Mouse (Mus musculus) CH12.LX (cell line): ENCODE measurements around the gene Diexf. TPM values are rescaled to one million over a fixed set of nuclear protein-coding genes. Genes with fewer than 3 reads are reported as not detected.
A peak's percentile ranks its signal among the peaks of the same experiment; 100 is the strongest.

Experiments
- DNase-seq: peaks from one replicate; pipeline ENCODE4 v3.0.0-alpha.2; 2013; ENCODE audit errors: extremely low read depth
- H3K27ac ChIP-seq: 2 replicates; pipeline ENCODE4 v1.5.1; 2012; ENCODE audit warnings: low read depth, mild to moderate bottlenecking, control low read depth, moderate library complexity; ENCODE audit not compliant: insufficient read depth
- H3K27me3 ChIP-seq: replicated peaks from 2 replicates; pipeline ENCODE3; 2012; ENCODE audit warnings: inconsistent platforms
- H3K36me3 ChIP-seq, 2 experiments: replicated peaks in 1 of 2; 2 replicates each; pipeline versions ENCODE3 to v1.6.1; 2012; ENCODE audit warnings: inconsistent platforms in 1 of 2, low read length in 1 of 2, mild to moderate bottlenecking in 1 of 2, mixed read lengths in 1 of 2, moderate library complexity in 1 of 2; ENCODE audit not compliant: control insufficient read depth in 1 of 2, insufficient read depth in 1 of 2
- H3K4me1 ChIP-seq, 2 experiments: 2 replicates each; pipeline ENCODE4 v1.6.1; 2012; ENCODE audit warnings: inconsistent platforms in 1 of 2, moderate library complexity in 1 of 2; ENCODE audit not compliant: insufficient read depth in 2 of 2, control insufficient read depth in 1 of 2
- H3K4me2 ChIP-seq: 2 replicates; pipeline ENCODE4 v1.6.1; 2012; ENCODE audit warnings: low read depth, mild to moderate bottlenecking, control low read depth; ENCODE audit not compliant: poor library complexity, insufficient read depth, severe bottlenecking
- H3K4me3 ChIP-seq, 3 experiments: fragments of 150-350 bp in 1 of 3; sonication (generic) in 1 of 3; replicated peaks in 1 of 3; 2 replicates each; pipeline versions ENCODE3 to v1.5.1; 2011 to 2012; ENCODE audit warnings: low read depth in 2 of 3, low read length in 2 of 3, mild to moderate bottlenecking in 2 of 3, moderate library complexity in 2 of 3, control low read depth in 1 of 3, improper control_type of control experiment in 1 of 3, inconsistent platforms in 1 of 3, mixed read lengths in 1 of 3; ENCODE audit not compliant: poor library complexity in 1 of 3
- H3K79me2 ChIP-seq: replicated peaks from 2 replicates; pipeline ENCODE4 v1.6.1; 2012; ENCODE audit warnings: mild to moderate bottlenecking, moderate library complexity; ENCODE audit not compliant: control insufficient read depth, poor library complexity, insufficient read depth, severe bottlenecking; ENCODE audit errors: extremely low read depth
- H3K9ac ChIP-seq: 2 replicates; pipeline ENCODE4 v1.6.1; 2012; ENCODE audit warnings: low read depth, mild to moderate bottlenecking, control low read depth, moderate library complexity; ENCODE audit not compliant: insufficient read depth
- H3K9me3 ChIP-seq: replicated peaks from 2 replicates; pipeline ENCODE3; 2012; ENCODE audit warnings: low read length, inconsistent platforms, mixed read lengths
- BHLHE40 ChIP-seq: IDR thresholded peaks from 2 replicates; pipeline ENCODE4 v1.6.1; 2011; ENCODE audit warnings: mild to moderate bottlenecking, low read depth, low read length, improper control_type of control experiment
- CHD2 ChIP-seq: IDR thresholded peaks from 2 replicates; pipeline ENCODE4 v1.6.1; 2011; ENCODE audit warnings: low read length, improper control_type of control experiment
- CTCF ChIP-seq, 2 experiments: IDR thresholded peaks in 1 of 2; conservative IDR thresholded peaks in 1 of 2; 2 replicates each; pipeline ENCODE4 v1.5.1; 2011 to 2012; ENCODE audit warnings: low read depth in 2 of 2, low read length in 2 of 2, improper control_type of control experiment in 1 of 2, inconsistent platforms in 1 of 2, mild to moderate bottlenecking in 1 of 2, moderate library complexity in 1 of 2
- EP300 ChIP-seq: IDR thresholded peaks from 2 replicates; pipeline ENCODE4 v1.6.1; 2011; ENCODE audit warnings: low read length, improper control_type of control experiment
- ETS1 ChIP-seq: conservative IDR thresholded peaks from 2 replicates; pipeline ENCODE4 v1.6.1; 2012; ENCODE audit warnings: low read depth, mild to moderate bottlenecking, inconsistent platforms, low read length, improper control_type of control experiment, moderate library complexity
- GABPA ChIP-seq: IDR thresholded peaks from 2 replicates; pipeline ENCODE4 v1.6.1; 2012; ENCODE audit warnings: low read depth, low read length, improper control_type of control experiment, inconsistent platforms; ENCODE audit not compliant: insufficient replicate concordance
- IRF4 ChIP-seq: IDR thresholded peaks from 2 replicates; pipeline ENCODE4 v1.6.1; 2014; ENCODE audit warnings: low read depth, mild to moderate bottlenecking, inconsistent platforms, low read length, improper control_type of control experiment
- JUN ChIP-seq: IDR thresholded peaks from 2 replicates; pipeline ENCODE4 v1.6.1; 2011; ENCODE audit warnings: low read depth, mild to moderate bottlenecking, low read length, improper control_type of control experiment, moderate library complexity; ENCODE audit not compliant: insufficient read depth
- JUND ChIP-seq: conservative IDR thresholded peaks from 2 replicates; pipeline ENCODE4 v1.6.1; 2011; ENCODE audit warnings: low read depth, low read length, improper control_type of control experiment
- KAT2A ChIP-seq: IDR thresholded peaks from 2 replicates; pipeline ENCODE4 v1.6.1; 2012; ENCODE audit warnings: low read length, improper control_type of control experiment, inconsistent platforms; ENCODE audit not compliant: insufficient replicate concordance
- MAFK ChIP-seq: IDR thresholded peaks from 2 replicates; pipeline ENCODE4 v1.6.1; 2011; ENCODE audit warnings: low read length, improper control_type of control experiment; ENCODE audit not compliant: insufficient replicate concordance
- MAZ ChIP-seq: IDR thresholded peaks from 2 replicates; pipeline ENCODE4 v1.6.1; 2012; ENCODE audit warnings: low read depth, mild to moderate bottlenecking, inconsistent platforms, low read length, improper control_type of control experiment, moderate library complexity
- MEF2A ChIP-seq: IDR thresholded peaks from 2 replicates; pipeline ENCODE4 v1.6.1; 2014; ENCODE audit warnings: low read depth, mild to moderate bottlenecking, inconsistent platforms, low read length, improper control_type of control experiment, borderline replicate concordance
- MXI1 ChIP-seq: IDR thresholded peaks from 2 replicates; pipeline ENCODE4 v1.6.1; 2011; ENCODE audit warnings: mild to moderate bottlenecking, low read depth, low read length, improper control_type of control experiment
- MYC ChIP-seq: IDR thresholded peaks from 2 replicates; pipeline ENCODE4 v1.6.1; 2011; ENCODE audit warnings: low read depth, mild to moderate bottlenecking, improper control_type of control experiment, low read length
- NELFE ChIP-seq: IDR thresholded peaks from 2 replicates; pipeline ENCODE4 v1.6.1; 2011; ENCODE audit warnings: low read depth, low read length, improper control_type of control experiment
- PAX5 ChIP-seq: IDR thresholded peaks from 2 replicates; pipeline ENCODE4 v1.6.1; 2012; ENCODE audit warnings: low read length, inconsistent platforms, mixed read lengths
- POLR2A ChIP-seq: IDR thresholded peaks from 2 replicates; pipeline ENCODE4 v1.6.1; 2011; ENCODE audit warnings: low read depth, mild to moderate bottlenecking, improper control_type of control experiment, low read length
- RAD21 ChIP-seq: IDR thresholded peaks from 2 replicates; pipeline ENCODE4 v1.6.1; 2011; ENCODE audit warnings: low read depth, mild to moderate bottlenecking, low read length, improper control_type of control experiment, moderate library complexity
- RCOR1 ChIP-seq: conservative IDR thresholded peaks from 2 replicates; pipeline ENCODE4 v1.6.1; 2012; ENCODE audit warnings: low read depth, mild to moderate bottlenecking, inconsistent platforms, low read length, improper control_type of control experiment
- SIN3A ChIP-seq: IDR thresholded peaks from 2 replicates; pipeline ENCODE4 v1.6.1; 2012; ENCODE audit warnings: low read length, improper control_type of control experiment, inconsistent platforms
- SMC3 ChIP-seq: IDR thresholded peaks from 2 replicates; pipeline ENCODE4 v1.6.1; 2011; ENCODE audit warnings: low read depth, low read length, improper control_type of control experiment
- TBP ChIP-seq: conservative IDR thresholded peaks from 2 replicates; pipeline ENCODE4 v1.6.1; 2011; ENCODE audit warnings: low read depth, low read length, improper control_type of control experiment
- TCF12 ChIP-seq: IDR thresholded peaks from 2 replicates; pipeline ENCODE4 v1.6.1; 2014; ENCODE audit warnings: low read depth, mild to moderate bottlenecking, inconsistent platforms, low read length, improper control_type of control experiment
- UBTF ChIP-seq: IDR thresholded peaks from 2 replicates; pipeline ENCODE4 v1.6.1; 2012; ENCODE audit warnings: low read depth, mild to moderate bottlenecking, inconsistent platforms, low read length, improper control_type of control experiment, moderate library complexity
- USF1 ChIP-seq: IDR thresholded peaks from 2 replicates; pipeline ENCODE4 v1.6.1; 2014; ENCODE audit warnings: low read depth, mild to moderate bottlenecking, inconsistent platforms, low read length, improper control_type of control experiment
- USF2 ChIP-seq: conservative IDR thresholded peaks from 2 replicates; pipeline ENCODE4 v1.6.1; 2011; ENCODE audit warnings: low read depth, low read length, improper control_type of control experiment
- ZC3H11A ChIP-seq: IDR thresholded peaks from 2 replicates; pipeline ENCODE4 v1.6.1; 2012; ENCODE audit warnings: low read depth, mild to moderate bottlenecking, inconsistent platforms, low read length, improper control_type of control experiment
- ZKSCAN1 ChIP-seq: IDR thresholded peaks from 2 replicates; pipeline ENCODE4 v1.6.1; 2012; ENCODE audit warnings: low read depth, inconsistent platforms, low read length, improper control_type of control experiment, borderline replicate concordance
- ZMIZ1 ChIP-seq: IDR thresholded peaks from 2 replicates; pipeline ENCODE4 v1.6.1; 2012; ENCODE audit warnings: low read depth, mild to moderate bottlenecking, inconsistent platforms, low read length, improper control_type of control experiment
- ZNF384 ChIP-seq: IDR thresholded peaks from 2 replicates; pipeline ENCODE4 v1.6.1; 2012; ENCODE audit warnings: low read depth, low read length, improper control_type of control experiment, inconsistent platforms
- dilution Hi-C: fragments of 300-500 bp; cut with MboI; formaldehyde crosslinking; loops from 2 replicates; pipeline ENCODE4 v1.14.3; 2020; ENCODE audit warnings: low sequenced_read_pairs; ENCODE audit not compliant: extremely low pct_unique_long_range_greater_than_20kb, extremely low pct_ligation_motif_present
- in situ Hi-C: fragments of 300-500 bp; cut with MboI; formaldehyde crosslinking; loops from 3 replicates; pipeline ENCODE4 v1.14.3; 2019; ENCODE audit warnings: low sequenced_read_pairs, low pct_ligation_motif_present, low pct_unique_long_range_greater_than_20kb, mixed read lengths
- polyA plus RNA-seq: library from polyadenylated mRNA; unstranded; fragments of >175 nt; gene quantifications from 2 replicates; pipeline ENCODE4 v1.2.1, GENCODE M21; 2012; ENCODE audit warnings: low read depth; ENCODE audit not compliant: insufficient read length
- total RNA-seq, 2 experiments: library from RNA; depleted of rRNA; stranded (reverse); fragments of 300-350 nt in 1 of 2; fragments of >200 nt in 1 of 2; gene quantifications; 2 replicates each; pipeline ENCODE4 v1.2.3; 2012 to 2014

The Diexf gene
- total and polyA plus RNA-seq, 3 experiments = 11.4 to 39.7 (median 17.8) TPM

- Histone ChIP-seq H3K79me2 (no peaks in the 10 kb centered on the region; the same call in 1 of the 2 replicates), H3K27me3 (no peaks in the 10 kb centered on the region), H3K9ac (no peak within 1 kb of the TSS), H3K36me3 (peaks cover 4 to 14% of the 10 kb centered on the region in 2 experiments), H3K4me3 (no peak within 1 kb of the TSS), H3K4me1 (peaks cover 12 to 14% of the 10 kb centered on the region in 2 experiments), H3K4me2 (no peak within 1 kb of the TSS), H3K27ac (no peak within 1 kb of the TSS), H3K9me3 (no peaks in the 10 kb centered on the region)
- no peak for TF ChIP-seq GABPA
- no peak for TF ChIP-seq ZMIZ1
- TF ChIP-seq TBP = no peak
- TF ChIP-seq RAD21 = no peak
- no peak for TF ChIP-seq USF1
- no peak for TF ChIP-seq CHD2
- TF ChIP-seq MXI1 = no peak
- dilution Hi-C loops (no loop called here), in situ Hi-C loops (no loop called here)
- no peak for DNase-seq
Measured at GRCm38 (mm10) chr1:193167746-193168145, 37.7 kb upstream of the Diexf start, which contains the start of gene A130010J15Rik. TSS of gene A130010J15Rik (plus strand) at chr1:193168046.

DNA sequence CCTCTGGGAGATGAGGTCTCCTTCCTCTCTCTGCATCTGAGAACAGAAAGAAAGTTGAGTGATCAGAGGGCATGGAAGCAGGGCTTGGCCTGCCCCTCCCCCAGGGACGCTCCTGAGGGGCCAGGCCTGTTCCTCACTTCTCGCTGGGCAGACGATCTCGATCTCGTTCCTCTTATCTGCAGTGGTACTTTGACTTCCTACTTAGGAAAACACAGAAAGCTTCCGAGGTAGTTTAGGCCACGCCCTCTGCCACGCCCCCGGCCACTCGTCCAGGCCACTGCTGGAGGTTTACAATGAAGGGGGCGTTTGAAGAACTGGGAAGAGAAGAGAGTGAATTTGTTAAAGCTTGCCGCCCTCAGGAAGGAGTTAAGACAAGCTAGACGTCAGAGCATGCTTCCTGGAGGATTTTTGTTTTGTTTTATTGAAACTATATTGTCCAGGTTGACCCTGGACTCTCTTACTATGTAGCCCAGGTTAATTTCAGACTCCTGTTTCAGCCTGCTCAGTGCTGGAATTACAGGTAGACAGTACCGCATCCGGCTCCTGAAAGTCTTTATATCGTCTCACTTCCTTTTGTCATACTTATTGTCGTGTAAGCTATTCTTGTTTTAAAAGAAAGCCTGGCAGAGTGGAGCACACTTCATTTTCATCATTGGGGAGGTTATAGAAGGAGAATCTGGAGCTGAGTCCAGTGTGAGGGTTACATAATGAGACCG lies 30.4 kb upstream of the Diexf start:
- no peaks in the 10 kb centered on the region for H3K27me3 ChIP-seq
- H3K36me3 ChIP-seq = no peaks in the 10 kb centered on the region
- DNase-seq = peak; percentile 90
- H3K4me2 ChIP-seq = peak overlapping the region; percentile 64
- peaks cover 14 to 26% of the 10 kb centered on the region in 2 experiments for H3K4me1 ChIP-seq
- in situ Hi-C loops = no loop called here
- H3K27ac ChIP-seq = peak overlapping the region; percentile 8; the same call in 1 of the 2 replicates
- no peaks in the 10 kb centered on the region for H3K9me3 ChIP-seq
- peak overlapping the region; percentile 68 for H3K9ac ChIP-seq
- dilution Hi-C loops = no loop called here
- peak overlapping the region; percentile 10 to 23 (median 21) for H3K4me3 ChIP-seq
- H3K79me2 ChIP-seq = no peaks in the 10 kb centered on the region
- TF ChIP-seq MEF2A (no peak), ETS1 (no peak), MYC (no peak), RAD21 (no peak), CHD2 (peak; percentile 82; the same call in 1 of the 2 replicates), KAT2A (no peak), JUND (no peak), EP300 (no peak), ZKSCAN1 (no peak), PAX5 (no peak), BHLHE40 (no peak), ZMIZ1 (no peak), TCF12 (0 out of 2 replicates have a peak, but pooled peaks have one; percentile 17), UBTF (no peak), MXI1 (no peak), USF1 (no peak), CTCF (conservative IDR thresholded peaks at IDR 0.05 in 1 of 2, IDR thresholded peaks at IDR 0.05 in 1 of 2; ENCODE audit: low read depth in 2 of 2, low read length in 2 of 2) (no peak), MAZ (no peak), POLR2A (peak; percentile 69), TBP (0 out of 2 replicates have a peak, but pooled peaks have one; percentile 36), SMC3 (no peak), NELFE (0 out of 2 replicates have a peak, but pooled peaks have one; percentile 39), RCOR1 (no peak), JUN (no peak), SIN3A (no peak), ZNF384 (no peak), ZC3H11A (no peak), MAFK (no peak), IRF4 (no peak), USF2 (no peak)
